Mouse (Mus musculus) urinary bladder, postnatal 14 days (tissue): ENCODE results near the gene Gm43738.
"Not testable (repeated sequence)": the region's sequence is repeated elsewhere in the genome, so short reads cannot be mapped to it uniquely, and the experiment has no call there.

Experiments used
- DNase-seq: peaks from one replicate; pipeline ENCODE4 v3.0.0; 2021; ENCODE audit warnings: low spot score

Gene Gm43738

GRCm38 (mm10) chr3:89101812-89102494 lies 1.1 kb upstream of the Gm43738 start, which contains the start of gene Fdps:
TSS of gene Fdps (minus strand) at chr3:89101959.
- peak; percentile 95 for DNase-seq

GRCm38 (mm10) chr3:89101459-89101811 lies 536 bp upstream of the Gm43738 start:
- DNase-seq = no peak

GRCm38 (mm10) chr3:89094021-89094420 lies 6.9 kb downstream of the Gm43738 start:
- DNase-seq = no peak

GRCm38 (mm10) chr3:89093175-89093574 lies 7.7 kb downstream of the Gm43738 start, which contains the start of gene Rusc1:
TSS of gene Rusc1 (minus strand) at chr3:89093311.
- DNase-seq = peak; percentile 84

GRCm38 (mm10) chr3:89092509-89093090 lies 8.3 kb downstream of the Gm43738 start:
- DNase-seq = no peak

GRCm38 (mm10) chr3:89091811-89092508 lies 8.9 kb downstream of the Gm43738 start:
- no peak for DNase-seq

- DNase-seq = peak; percentile 82
These were observed 9.9 kb downstream of the Gm43738 start for GRCm38 (mm10) chr3:89090694-89091655.

- DNase-seq = peak; percentile 86
These were observed 10.9 kb downstream of the Gm43738 start for GRCm38 (mm10) chr3:89089882-89090591.

- DNase-seq = no peak
These were observed 11.9 kb downstream of the Gm43738 start for GRCm38 (mm10) chr3:89088974-89089373.

GRCm38 (mm10) chr3:89087338-89088110 lies 13.4 kb downstream of the Gm43738 start:
- DNase-seq = peak; percentile 90

- DNase-seq = no peak
These were observed 16.2 kb downstream of the Gm43738 start for GRCm38 (mm10) chr3:89084654-89085190.

GRCm38 (mm10) chr3:89084133-89084532 lies 16.8 kb downstream of the Gm43738 start:
- no peak for DNase-seq

GRCm38 (mm10) chr3:89082287-89082686 lies 18.6 kb downstream of the Gm43738 start:
- not testable (repeated sequence) for DNase-seq

GRCm38 (mm10) chr3:89077383-89077782 lies 23.5 kb downstream of the Gm43738 start:
- no peak for DNase-seq

- DNase-seq = no peak
These were observed 33.6 kb downstream of the Gm43738 start for GRCm38 (mm10) chr3:89067265-89067664.

GRCm38 (mm10) chr3:89061696-89062095 lies 39.2 kb downstream of the Gm43738 start:
- DNase-seq = no peak

GRCm38 (mm10) chr3:89058783-89059182 lies 42.1 kb downstream of the Gm43738 start:
- DNase-seq = peak; percentile 18

GRCm38 (mm10) chr3:89058361-89058760 lies 42.5 kb downstream of the Gm43738 start:
- no peak for DNase-seq

- no peak for DNase-seq
These were observed 57.5 kb downstream of the Gm43738 start for GRCm38 (mm10) chr3:89043359-89043758.
